Mouse (Mus musculus) lung, postnatal 10 days (tissue): ENCODE results near the gene Ppil1.
A peak's percentile ranks its signal among the peaks of the same experiment; 100 is the strongest.
"Not testable (repeated sequence)": the region's sequence is repeated elsewhere in the genome, so short reads cannot be mapped to it uniquely, and the experiment has no call there.

Experiments
- DNase-seq: peaks from one replicate; pipeline ENCODE4 v3.0.0; 2021

The Ppil1 gene

GRCm38 (mm10) chr17:29280422-29280821 is 16.4 kb upstream of the Ppil1 start:
- no peak for DNase-seq

- peak; percentile 57 for DNase-seq
Observed at GRCm38 (mm10) chr17:29273889-29274288, 9.9 kb upstream of the Ppil1 start.

- DNase-seq = no peak
Observed at GRCm38 (mm10) chr17:29273156-29273555, 9.2 kb upstream of the Ppil1 start.

GRCm38 (mm10) chr17:29270148-29270698 is 6.2 kb upstream of the Ppil1 start:
- no peak for DNase-seq

GRCm38 (mm10) chr17:29269349-29269706 is 5.3 kb upstream of the Ppil1 start:
- no peak for DNase-seq

GRCm38 (mm10) chr17:29268682-29269348 is 4.8 kb upstream of the Ppil1 start, which contains the start of gene BC004004:
BC004004 (plus strand) TSS chr17:29268788.
- peak; percentile 97 for DNase-seq

- DNase-seq = peak; percentile 48
Observed at GRCm38 (mm10) chr17:29267931-29268681, 4.1 kb upstream of the Ppil1 start.

- not testable (repeated sequence) for DNase-seq
Observed at GRCm38 (mm10) chr17:29267040-29267439, 3.1 kb upstream of the Ppil1 start.

- no peak for DNase-seq
Observed at GRCm38 (mm10) chr17:29264760-29265159, 774 bp upstream of the Ppil1 start.

- DNase-seq = no peak
Observed at GRCm38 (mm10) chr17:29263417-29263816, 569 bp downstream of the Ppil1 start.

GRCm38 (mm10) chr17:29262259-29262649 is 1.7 kb downstream of the Ppil1 start:
- no peak for DNase-seq

GRCm38 (mm10) chr17:29261603-29262258 is 2.3 kb downstream of the Ppil1 start:
- no peak for DNase-seq

- no peak for DNase-seq
Observed at GRCm38 (mm10) chr17:29260501-29260900, 3.5 kb downstream of the Ppil1 start.

- peak; percentile 86 for DNase-seq
Observed at GRCm38 (mm10) chr17:29259489-29259888, 4.5 kb downstream of the Ppil1 start.

GRCm38 (mm10) chr17:29258921-29259320 is 5.1 kb downstream of the Ppil1 start:
- no peak for DNase-seq

GRCm38 (mm10) chr17:29258025-29258558 is 5.9 kb downstream of the Ppil1 start:
- DNase-seq = no peak

- DNase-seq = no peak
Observed at GRCm38 (mm10) chr17:29257001-29257511, 6.9 kb downstream of the Ppil1 start.

GRCm38 (mm10) chr17:29256507-29256906 is 7.5 kb downstream of the Ppil1 start:
- no peak for DNase-seq

GRCm38 (mm10) chr17:29254784-29255183 is 9.2 kb downstream of the Ppil1 start:
- DNase-seq = not testable (repeated sequence)

GRCm38 (mm10) chr17:29253684-29254083 is 10.3 kb downstream of the Ppil1 start:
- no peak for DNase-seq

- no peak for DNase-seq
Observed at GRCm38 (mm10) chr17:29253236-29253635, 10.8 kb downstream of the Ppil1 start.

- peak; percentile 85 for DNase-seq
Observed at GRCm38 (mm10) chr17:29251608-29252390, 12.2 kb downstream of the Ppil1 start.
